Mouse (Mus musculus): ENCODE results near the gene Sh3pxd2a. TPM values are rescaled to one million over a fixed set of nuclear protein-coding genes. Genes with fewer than 3 reads are reported as not detected.

Gene Sh3pxd2a
- polyA plus RNA-seq, 1 experiment from 2014 or later = 4.1 TPM

GRCm38 (mm10) chr19:47291307-47292080 lies 172.7 kb downstream of the Sh3pxd2a start:
- Histone ChIP-seq H3K4me1 (ENCODE audit: control insufficient read depth, insufficient read depth, low read length) (peaks cover 19% of the 10 kb centered on the region), H3K36me3 (ENCODE audit: control insufficient read depth, insufficient read depth, low read length) (no peaks in the 10 kb centered on the region), H3K9ac (ENCODE audit: low read length) (no peak overlapping the region; the same call in 1 of the 2 replicates), H3K4me2 (no peak overlapping the region), H3K27me3 (ENCODE audit: control insufficient read depth, insufficient read depth, low read length) (no peaks in the 10 kb centered on the region), H3K9me3 (ENCODE audit: control insufficient read depth, low read length) (no peaks in the 10 kb centered on the region), H3K27ac (ENCODE audit: low read depth, low read length) (0 out of 2 replicates have a peak overlapping the region, but pooled peaks have one; percentile 13), H3K4me3 (ENCODE audit: low read depth, low read length) (no peak overlapping the region)
- ATAC-seq (ENCODE audit: low FRiP score) = peak; percentile 79
- no peak for DNase-seq (ENCODE audit: low spot score, missing footprints)
- WGBS = 25% methylated on average over 7 of the region's 7 CpGs

DNA sequence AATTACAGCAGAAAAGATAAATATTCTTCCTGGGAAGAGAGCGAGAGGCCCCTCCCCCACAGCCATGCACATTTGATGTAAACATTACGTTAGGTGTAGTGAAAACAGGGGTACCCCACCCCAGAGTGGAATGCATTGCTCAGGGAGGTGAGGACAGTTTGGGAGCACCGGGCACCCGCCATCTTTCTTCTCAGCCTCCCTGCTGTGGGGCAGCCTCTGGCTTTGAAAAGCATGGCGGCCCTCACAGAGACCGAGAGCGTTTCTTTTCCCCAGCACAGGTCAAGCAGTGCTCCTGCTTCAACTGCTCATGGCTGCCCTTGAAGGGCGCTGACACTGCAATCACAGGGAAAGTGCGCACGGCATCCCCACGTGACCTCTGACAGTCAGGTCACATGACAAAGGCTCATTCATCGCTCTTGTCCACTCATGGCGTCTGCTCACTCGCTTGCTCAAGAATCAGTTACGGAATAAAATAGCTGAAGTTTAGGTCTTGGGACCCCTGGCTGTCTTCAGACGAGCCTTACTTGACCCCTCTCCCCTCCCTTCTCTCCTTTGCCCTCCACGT lies 177.2 kb downstream of the Sh3pxd2a start:
- Histone ChIP-seq H3K9ac (ENCODE audit: low read length) (no peak overlapping the region), H3K4me3 (ENCODE audit: low read depth, low read length) (no peak overlapping the region), H3K9me3 (ENCODE audit: control insufficient read depth, low read length) (no peaks in the 10 kb centered on the region), H3K4me1 (ENCODE audit: control insufficient read depth, insufficient read depth, low read length) (peaks cover 15% of the 10 kb centered on the region), H3K36me3 (ENCODE audit: control insufficient read depth, insufficient read depth, low read length) (no peaks in the 10 kb centered on the region; the same call in 1 of the 2 replicates), H3K27ac (ENCODE audit: low read depth, low read length) (no peak overlapping the region), H3K27me3 (ENCODE audit: control insufficient read depth, insufficient read depth, low read length) (no peaks in the 10 kb centered on the region), H3K4me2 (no peak overlapping the region)
- no peak; the same call in 1 of the 2 replicates for ATAC-seq (ENCODE audit: low FRiP score)
- WGBS = 72% methylated on average over 17 of the region's 17 CpGs
- DNase-seq (ENCODE audit: low spot score, missing footprints) = no peak

GRCm38 (mm10) chr19:47285581-47285980 lies 178.6 kb downstream of the Sh3pxd2a start:
- DNase-seq (ENCODE audit: low spot score, missing footprints) = no peak
- no peaks in the 10 kb centered on the region; the same call in 1 of the 2 replicates for H3K36me3 ChIP-seq (ENCODE audit: control insufficient read depth, insufficient read depth, low read length)
- no peaks in the 10 kb centered on the region for H3K27me3 ChIP-seq (ENCODE audit: control insufficient read depth, insufficient read depth, low read length)
- WGBS = 71% methylated on average over 6 of the region's 6 CpGs
- no peak for ATAC-seq (ENCODE audit: low FRiP score)
- no peaks in the 10 kb centered on the region for H3K9me3 ChIP-seq (ENCODE audit: control insufficient read depth, low read length)
- H3K9ac ChIP-seq (ENCODE audit: low read length) = no peak overlapping the region
- no peak overlapping the region for H3K4me3 ChIP-seq (ENCODE audit: low read depth, low read length)
- H3K4me1 ChIP-seq (ENCODE audit: control insufficient read depth, insufficient read depth, low read length) = peaks cover 3% of the 10 kb centered on the region; the same call in 1 of the 2 replicates
- no peak overlapping the region for H3K4me2 ChIP-seq
- H3K27ac ChIP-seq (ENCODE audit: low read depth, low read length) = no peak overlapping the region

- DNase-seq (ENCODE audit: low spot score, missing footprints) (no peak), ATAC-seq (ENCODE audit: low FRiP score) (no peak)
- H3K4me3 ChIP-seq (ENCODE audit: low read depth, low read length) = no peak overlapping the region
- H3K36me3 ChIP-seq (ENCODE audit: control insufficient read depth, insufficient read depth, low read length) = no peaks in the 10 kb centered on the region; the same call in 1 of the 2 replicates
- no peaks in the 10 kb centered on the region for H3K27me3 ChIP-seq (ENCODE audit: control insufficient read depth, insufficient read depth, low read length)
- H3K4me2 ChIP-seq = no peak overlapping the region
- H3K9ac ChIP-seq (ENCODE audit: low read length) = no peak overlapping the region
- 0 out of 2 replicates have a peak, but pooled peaks cover 2% of the 10 kb centered on the region for H3K4me1 ChIP-seq (ENCODE audit: control insufficient read depth, insufficient read depth, low read length)
- H3K9me3 ChIP-seq (ENCODE audit: control insufficient read depth, low read length) = no peaks in the 10 kb centered on the region
- H3K27ac ChIP-seq (ENCODE audit: low read depth, low read length) = no peak overlapping the region
- WGBS = 97% methylated on average over 17 of the region's 17 CpGs
Measured at GRCm38 (mm10) chr19:47282688-47283215, 181.4 kb downstream of the Sh3pxd2a start.

DNA sequence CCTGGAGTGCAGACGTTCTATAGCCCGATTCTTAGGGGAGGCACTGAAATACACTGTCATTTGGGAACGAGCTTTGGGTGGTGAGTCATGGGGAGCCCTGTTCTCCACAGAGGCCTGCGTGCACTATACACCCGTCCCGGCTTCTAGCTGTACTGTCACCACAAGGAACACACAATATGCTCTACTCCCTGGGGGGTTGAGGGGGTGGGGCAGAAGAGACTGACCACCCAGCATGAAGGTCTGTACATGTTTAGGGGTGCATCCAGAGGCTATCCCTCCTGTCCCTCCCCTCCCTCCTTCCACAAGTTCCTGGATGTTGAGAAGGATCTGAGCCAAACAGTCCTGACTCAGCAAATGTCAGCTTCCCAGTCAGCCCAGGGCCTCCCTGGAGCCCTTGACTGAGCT lies 182.1 kb downstream of the Sh3pxd2a start:
- no peaks in the 10 kb centered on the region; the same call in 1 of the 2 replicates for H3K36me3 ChIP-seq (ENCODE audit: control insufficient read depth, insufficient read depth, low read length)
- H3K4me1 ChIP-seq (ENCODE audit: control insufficient read depth, insufficient read depth, low read length) = 0 out of 2 replicates have a peak, but pooled peaks cover 2% of the 10 kb centered on the region
- H3K4me3 ChIP-seq (ENCODE audit: low read depth, low read length) = no peak overlapping the region
- DNase-seq (ENCODE audit: low spot score, missing footprints) (no peak), ATAC-seq (ENCODE audit: low FRiP score) (no peak)
- WGBS = 87% methylated on average over 6 of the region's 6 CpGs
- no peak overlapping the region for H3K9ac ChIP-seq (ENCODE audit: low read length)
- H3K27ac ChIP-seq (ENCODE audit: low read depth, low read length) = no peak overlapping the region
- H3K9me3 ChIP-seq (ENCODE audit: control insufficient read depth, low read length) = no peaks in the 10 kb centered on the region
- H3K27me3 ChIP-seq (ENCODE audit: control insufficient read depth, insufficient read depth, low read length) = no peaks in the 10 kb centered on the region
- no peak overlapping the region for H3K4me2 ChIP-seq

GRCm38 (mm10) chr19:47280894-47281293 lies 183.3 kb downstream of the Sh3pxd2a start:
- no peak overlapping the region for H3K4me3 ChIP-seq (ENCODE audit: low read depth, low read length)
- no peak overlapping the region for H3K9ac ChIP-seq (ENCODE audit: low read length)
- no peaks in the 10 kb centered on the region for H3K9me3 ChIP-seq (ENCODE audit: control insufficient read depth, low read length)
- peaks cover 3% of the 10 kb centered on the region; the same call in 1 of the 2 replicates for H3K36me3 ChIP-seq (ENCODE audit: control insufficient read depth, insufficient read depth, low read length)
- H3K4me2 ChIP-seq = no peak overlapping the region
- DNase-seq (ENCODE audit: low spot score, missing footprints) (no peak), ATAC-seq (ENCODE audit: low FRiP score) (no peak)
- no peaks in the 10 kb centered on the region for H3K27me3 ChIP-seq (ENCODE audit: control insufficient read depth, insufficient read depth, low read length)
- 81% methylated on average over 8 of the region's 9 CpGs for WGBS
- H3K27ac ChIP-seq (ENCODE audit: low read depth, low read length) = no peak overlapping the region
- no peaks in the 10 kb centered on the region for H3K4me1 ChIP-seq (ENCODE audit: control insufficient read depth, insufficient read depth, low read length)

DNA sequence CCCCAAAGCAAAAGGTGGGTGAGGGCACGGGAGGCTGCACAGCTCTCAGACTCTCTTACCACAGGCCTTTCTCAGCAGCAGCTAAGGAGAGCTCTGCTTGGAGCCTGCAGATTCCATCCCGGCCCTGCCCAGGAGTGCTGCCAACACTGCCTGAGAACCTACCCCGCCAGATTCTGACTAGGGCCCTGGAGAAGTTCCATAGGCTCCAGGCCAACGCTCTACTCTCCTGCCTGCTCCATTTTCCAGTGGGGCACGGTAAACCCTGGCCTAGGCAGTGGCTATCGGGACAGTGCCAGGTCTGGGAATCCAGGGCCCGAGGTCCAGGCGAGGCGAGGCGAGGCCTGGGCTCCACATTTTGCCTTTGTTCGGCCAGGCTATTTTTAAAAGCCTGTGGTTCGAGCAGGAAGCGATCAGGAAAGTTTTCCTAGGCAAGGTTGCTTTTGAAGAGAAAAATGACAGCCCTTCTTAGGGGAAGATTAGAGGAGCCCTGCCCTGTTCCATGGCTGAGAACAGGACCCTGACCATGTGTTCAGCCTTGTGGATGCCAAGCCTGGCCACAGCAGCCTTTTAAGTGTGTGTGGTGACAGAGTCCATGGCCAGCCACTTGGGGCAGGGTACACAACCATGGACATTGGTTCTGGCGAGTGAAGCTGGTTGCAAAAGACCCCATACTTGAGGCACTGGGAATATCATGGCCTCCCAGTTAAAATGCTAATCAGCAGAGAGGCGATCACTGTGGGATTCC lies 184.2 kb downstream of the Sh3pxd2a start:
- no peak overlapping the region for H3K4me3 ChIP-seq (ENCODE audit: low read depth, low read length)
- H3K9me3 ChIP-seq (ENCODE audit: control insufficient read depth, low read length) = no peaks in the 10 kb centered on the region
- H3K36me3 ChIP-seq (ENCODE audit: control insufficient read depth, insufficient read depth, low read length) = peaks cover 3% of the 10 kb centered on the region; the same call in 1 of the 2 replicates
- ATAC-seq (ENCODE audit: low FRiP score) (no peak), DNase-seq (ENCODE audit: low spot score, missing footprints) (no peak)
- H3K4me1 ChIP-seq (ENCODE audit: control insufficient read depth, insufficient read depth, low read length) = no peaks in the 10 kb centered on the region
- H3K27ac ChIP-seq (ENCODE audit: low read depth, low read length) = no peak overlapping the region
- no peaks in the 10 kb centered on the region for H3K27me3 ChIP-seq (ENCODE audit: control insufficient read depth, insufficient read depth, low read length)
- no peak overlapping the region for H3K9ac ChIP-seq (ENCODE audit: low read length)
- WGBS = 89% methylated on average over 15 of the region's 15 CpGs
- no peak overlapping the region for H3K4me2 ChIP-seq

- Histone ChIP-seq H3K4me3 (ENCODE audit: low read depth, low read length) (no peak overlapping the region), H3K36me3 (ENCODE audit: control insufficient read depth, insufficient read depth, low read length) (peaks cover 3% of the 10 kb centered on the region; the same call in 1 of the 2 replicates), H3K9me3 (ENCODE audit: control insufficient read depth, low read length) (no peaks in the 10 kb centered on the region), H3K4me2 (no peak overlapping the region), H3K4me1 (ENCODE audit: control insufficient read depth, insufficient read depth, low read length) (no peaks in the 10 kb centered on the region), H3K27me3 (ENCODE audit: control insufficient read depth, insufficient read depth, low read length) (no peaks in the 10 kb centered on the region), H3K9ac (ENCODE audit: low read length) (no peak overlapping the region), H3K27ac (ENCODE audit: low read depth, low read length) (no peak overlapping the region)
- 85% methylated on average over 4 of the region's 4 CpGs for WGBS
- DNase-seq (ENCODE audit: low spot score, missing footprints) (no peak), ATAC-seq (ENCODE audit: low FRiP score) (no peak)
Measured at GRCm38 (mm10) chr19:47279372-47279771, 184.8 kb downstream of the Sh3pxd2a start.
